Mouse (Mus musculus): ENCODE results near the gene Pan2. TPM values are rescaled to one million over a fixed set of nuclear protein-coding genes. Genes with fewer than 3 reads are reported as not detected.

Pan2 gene
- polyA plus RNA-seq, 1 experiment from 2014 or later, result 35.2 TPM

GRCm38 (mm10) chr10:128358796-128359195, 55.7 kb downstream of the Pan2 start:
- peak; percentile 31 for DNase-seq (ENCODE audit: low spot score)
- Histone ChIP-seq H3K9ac (ENCODE audit: low read length) (no peak overlapping the region), H3K27ac (ENCODE audit: low read depth, low read length) (no peak overlapping the region), H3K4me2 (ENCODE audit: low read depth) (no peak overlapping the region), H3K4me1 (ENCODE audit: control insufficient read depth, insufficient read depth, low read length) (no peaks in the 10 kb centered on the region), H3K4me3 (ENCODE audit: low read depth, low read length) (no peak overlapping the region), H3K9me3 (ENCODE audit: control insufficient read depth, low read length) (no peaks in the 10 kb centered on the region), H3K27me3 (ENCODE audit: control insufficient read depth, insufficient read depth, low read length) (no peaks in the 10 kb centered on the region), H3K36me3 (ENCODE audit: control insufficient read depth, insufficient read depth, low read length) (peaks cover 29% of the 10 kb centered on the region)
- ATAC-seq (ENCODE audit: insufficient read depth, low FRiP score, low TSS enrichment), result no peak
- 64% methylated on average over 2 of the region's 2 CpGs for WGBS

GRCm38 (mm10) chr10:128359226-128359625, 56.1 kb downstream of the Pan2 start:
- H3K9me3 ChIP-seq (ENCODE audit: control insufficient read depth, low read length), result no peaks in the 10 kb centered on the region
- no peak overlapping the region for H3K4me2 ChIP-seq (ENCODE audit: low read depth)
- no peak overlapping the region for H3K27ac ChIP-seq (ENCODE audit: low read depth, low read length)
- WGBS, result 95% methylated on average over 6 of the region's 6 CpGs
- no peaks in the 10 kb centered on the region for H3K4me1 ChIP-seq (ENCODE audit: control insufficient read depth, insufficient read depth, low read length)
- ATAC-seq (ENCODE audit: insufficient read depth, low FRiP score, low TSS enrichment), result no peak
- no peak overlapping the region for H3K4me3 ChIP-seq (ENCODE audit: low read depth, low read length)
- H3K27me3 ChIP-seq (ENCODE audit: control insufficient read depth, insufficient read depth, low read length), result no peaks in the 10 kb centered on the region
- H3K36me3 ChIP-seq (ENCODE audit: control insufficient read depth, insufficient read depth, low read length), result peaks cover 26% of the 10 kb centered on the region
- H3K9ac ChIP-seq (ENCODE audit: low read length), result no peak overlapping the region
- DNase-seq (ENCODE audit: low spot score), result no peak

- no peak overlapping the region for H3K27ac ChIP-seq (ENCODE audit: low read depth, low read length)
- no peak for DNase-seq (ENCODE audit: low spot score)
- ATAC-seq (ENCODE audit: insufficient read depth, low FRiP score, low TSS enrichment), result no peak
- H3K27me3 ChIP-seq (ENCODE audit: control insufficient read depth, insufficient read depth, low read length), result no peaks in the 10 kb centered on the region
- no peak overlapping the region for H3K9ac ChIP-seq (ENCODE audit: low read length)
- 89% methylated on average over 6 of the region's 6 CpGs for WGBS
- peaks cover 27% of the 10 kb centered on the region for H3K36me3 ChIP-seq (ENCODE audit: control insufficient read depth, insufficient read depth, low read length)
- no peaks in the 10 kb centered on the region for H3K4me1 ChIP-seq (ENCODE audit: control insufficient read depth, insufficient read depth, low read length)
- H3K4me2 ChIP-seq (ENCODE audit: low read depth), result no peak overlapping the region
- no peaks in the 10 kb centered on the region for H3K9me3 ChIP-seq (ENCODE audit: control insufficient read depth, low read length)
- no peak overlapping the region for H3K4me3 ChIP-seq (ENCODE audit: low read depth, low read length)
Observed at GRCm38 (mm10) chr10:128361836-128362235, 58.7 kb downstream of the Pan2 start.

- H3K27me3 ChIP-seq (ENCODE audit: control insufficient read depth, insufficient read depth, low read length), result no peaks in the 10 kb centered on the region
- H3K27ac ChIP-seq (ENCODE audit: low read depth, low read length), result no peak overlapping the region
- no peak for ATAC-seq (ENCODE audit: insufficient read depth, low FRiP score, low TSS enrichment)
- no peak overlapping the region for H3K9ac ChIP-seq (ENCODE audit: low read length)
- no peaks in the 10 kb centered on the region for H3K9me3 ChIP-seq (ENCODE audit: control insufficient read depth, low read length)
- no peak overlapping the region for H3K4me3 ChIP-seq (ENCODE audit: low read depth, low read length)
- 52% methylated on average over 3 of the region's 3 CpGs for WGBS
- no peak overlapping the region for H3K4me2 ChIP-seq (ENCODE audit: low read depth)
- DNase-seq (ENCODE audit: low spot score), result peak; percentile 51
- H3K4me1 ChIP-seq (ENCODE audit: control insufficient read depth, insufficient read depth, low read length), result no peaks in the 10 kb centered on the region
- peaks cover 27% of the 10 kb centered on the region for H3K36me3 ChIP-seq (ENCODE audit: control insufficient read depth, insufficient read depth, low read length)
Observed at GRCm38 (mm10) chr10:128362568-128362967, 59.4 kb downstream of the Pan2 start.

- peak overlapping the region; percentile 67 for H3K4me3 ChIP-seq (ENCODE audit: low read depth, low read length)
- no peaks in the 10 kb centered on the region for H3K9me3 ChIP-seq (ENCODE audit: control insufficient read depth, low read length)
- peak overlapping the region; percentile 88 for H3K4me2 ChIP-seq (ENCODE audit: low read depth)
- WGBS, result 21% methylated on average over 19 of the region's 19 CpGs
- peaks cover 5% of the 10 kb centered on the region; the same call in 1 of the 2 replicates for H3K36me3 ChIP-seq (ENCODE audit: control insufficient read depth, insufficient read depth, low read length)
- peak overlapping the region; percentile 70 for H3K9ac ChIP-seq (ENCODE audit: low read length)
- DNase-seq (ENCODE audit: low spot score) (no peak), ATAC-seq (ENCODE audit: insufficient read depth, low FRiP score, low TSS enrichment) (no peak)
- H3K27me3 ChIP-seq (ENCODE audit: control insufficient read depth, insufficient read depth, low read length), result no peaks in the 10 kb centered on the region
- H3K4me1 ChIP-seq (ENCODE audit: control insufficient read depth, insufficient read depth, low read length), result no peaks in the 10 kb centered on the region
- H3K27ac ChIP-seq (ENCODE audit: low read depth, low read length), result peak overlapping the region; percentile 88
Observed at GRCm38 (mm10) chr10:128367899-128368401, 64.8 kb downstream of the Pan2 start.

- WGBS, result under 1% methylated on average over 86 of the region's 87 CpGs
- H3K9me3 ChIP-seq (ENCODE audit: control insufficient read depth, low read length), result no peaks in the 10 kb centered on the region
- 0 out of 2 replicates have a peak, but pooled peaks cover 4% of the 10 kb centered on the region for H3K36me3 ChIP-seq (ENCODE audit: control insufficient read depth, insufficient read depth, low read length)
- peak within 1 kb of the TSS; percentile 70 for H3K9ac ChIP-seq (ENCODE audit: low read length)
- H3K27ac ChIP-seq (ENCODE audit: low read depth, low read length), result peak within 1 kb of the TSS; percentile 88
- peak within 1 kb of the TSS; percentile 88 for H3K4me2 ChIP-seq (ENCODE audit: low read depth)
- ATAC-seq (ENCODE audit: insufficient read depth, low FRiP score, low TSS enrichment) (peak; percentile 92), DNase-seq (ENCODE audit: low spot score) (peak; percentile 92)
- peak within 1 kb of the TSS; percentile 67 for H3K4me3 ChIP-seq (ENCODE audit: low read depth, low read length)
- H3K27me3 ChIP-seq (ENCODE audit: control insufficient read depth, insufficient read depth, low read length), result no peaks in the 10 kb centered on the region
- no peaks in the 10 kb centered on the region for H3K4me1 ChIP-seq (ENCODE audit: control insufficient read depth, insufficient read depth, low read length)
Observed at GRCm38 (mm10) chr10:128368402-128369217, 65.5 kb downstream of the Pan2 start, which contains the start of gene Coq10a. TSS of gene Coq10a (minus strand) at chr10:128368997.

- no peak for ATAC-seq (ENCODE audit: insufficient read depth, low FRiP score, low TSS enrichment)
- Histone ChIP-seq H3K4me2 (ENCODE audit: low read depth) (peak overlapping the region; percentile 88), H3K4me1 (ENCODE audit: control insufficient read depth, insufficient read depth, low read length) (no peaks in the 10 kb centered on the region), H3K27ac (ENCODE audit: low read depth, low read length) (peak overlapping the region; percentile 88), H3K9me3 (ENCODE audit: control insufficient read depth, low read length) (no peaks in the 10 kb centered on the region), H3K36me3 (ENCODE audit: control insufficient read depth, insufficient read depth, low read length) (0 out of 2 replicates have a peak, but pooled peaks cover 3% of the 10 kb centered on the region), H3K9ac (ENCODE audit: low read length) (peak overlapping the region; percentile 70), H3K27me3 (ENCODE audit: control insufficient read depth, insufficient read depth, low read length) (no peaks in the 10 kb centered on the region), H3K4me3 (ENCODE audit: low read depth, low read length) (peak overlapping the region; percentile 67)
- no peak for DNase-seq (ENCODE audit: low spot score)
- 6% methylated on average over 9 of the region's 9 CpGs for WGBS
Observed at GRCm38 (mm10) chr10:128369218-128369543, 66.0 kb downstream of the Pan2 start.

GRCm38 (mm10) chr10:128369599-128369998, 66.5 kb downstream of the Pan2 start:
- no peaks in the 10 kb centered on the region for H3K27me3 ChIP-seq (ENCODE audit: control insufficient read depth, insufficient read depth, low read length)
- H3K4me3 ChIP-seq (ENCODE audit: low read depth, low read length), result peak overlapping the region; percentile 67; the same call in 1 of the 2 replicates
- no peak for ATAC-seq (ENCODE audit: insufficient read depth, low FRiP score, low TSS enrichment)
- peak overlapping the region; percentile 88 for H3K4me2 ChIP-seq (ENCODE audit: low read depth)
- no peaks in the 10 kb centered on the region for H3K4me1 ChIP-seq (ENCODE audit: control insufficient read depth, insufficient read depth, low read length)
- peak overlapping the region; percentile 70 for H3K9ac ChIP-seq (ENCODE audit: low read length)
- DNase-seq (ENCODE audit: low spot score), result no peak
- H3K27ac ChIP-seq (ENCODE audit: low read depth, low read length), result peak overlapping the region; percentile 88; the same call in 1 of the 2 replicates
- WGBS, result 83% methylated on average over 6 of the region's 6 CpGs
- 0 out of 2 replicates have a peak, but pooled peaks cover 3% of the 10 kb centered on the region for H3K36me3 ChIP-seq (ENCODE audit: control insufficient read depth, insufficient read depth, low read length)
- no peaks in the 10 kb centered on the region for H3K9me3 ChIP-seq (ENCODE audit: control insufficient read depth, low read length)

GRCm38 (mm10) chr10:128370021-128370420, 66.9 kb downstream of the Pan2 start:
- no peaks in the 10 kb centered on the region for H3K9me3 ChIP-seq (ENCODE audit: control insufficient read depth, low read length)
- H3K36me3 ChIP-seq (ENCODE audit: control insufficient read depth, insufficient read depth, low read length), result 0 out of 2 replicates have a peak, but pooled peaks cover under 1% of the 10 kb centered on the region
- no peaks in the 10 kb centered on the region for H3K27me3 ChIP-seq (ENCODE audit: control insufficient read depth, insufficient read depth, low read length)
- ATAC-seq (ENCODE audit: insufficient read depth, low FRiP score, low TSS enrichment), result no peak
- H3K4me3 ChIP-seq (ENCODE audit: low read depth, low read length), result no peak overlapping the region
- DNase-seq (ENCODE audit: low spot score), result no peak
- no peak overlapping the region for H3K9ac ChIP-seq (ENCODE audit: low read length)
- no peaks in the 10 kb centered on the region for H3K4me1 ChIP-seq (ENCODE audit: control insufficient read depth, insufficient read depth, low read length)
- H3K27ac ChIP-seq (ENCODE audit: low read depth, low read length), result no peak overlapping the region
- no peak overlapping the region for H3K4me2 ChIP-seq (ENCODE audit: low read depth)
- 60% methylated on average over 5 of the region's 6 CpGs for WGBS

Measured in neural tube, embryonic 11.5 days (tissue).